Comparison of ENCODE assay signal across 10 mouse cellular contexts in the genomic region with DNA sequence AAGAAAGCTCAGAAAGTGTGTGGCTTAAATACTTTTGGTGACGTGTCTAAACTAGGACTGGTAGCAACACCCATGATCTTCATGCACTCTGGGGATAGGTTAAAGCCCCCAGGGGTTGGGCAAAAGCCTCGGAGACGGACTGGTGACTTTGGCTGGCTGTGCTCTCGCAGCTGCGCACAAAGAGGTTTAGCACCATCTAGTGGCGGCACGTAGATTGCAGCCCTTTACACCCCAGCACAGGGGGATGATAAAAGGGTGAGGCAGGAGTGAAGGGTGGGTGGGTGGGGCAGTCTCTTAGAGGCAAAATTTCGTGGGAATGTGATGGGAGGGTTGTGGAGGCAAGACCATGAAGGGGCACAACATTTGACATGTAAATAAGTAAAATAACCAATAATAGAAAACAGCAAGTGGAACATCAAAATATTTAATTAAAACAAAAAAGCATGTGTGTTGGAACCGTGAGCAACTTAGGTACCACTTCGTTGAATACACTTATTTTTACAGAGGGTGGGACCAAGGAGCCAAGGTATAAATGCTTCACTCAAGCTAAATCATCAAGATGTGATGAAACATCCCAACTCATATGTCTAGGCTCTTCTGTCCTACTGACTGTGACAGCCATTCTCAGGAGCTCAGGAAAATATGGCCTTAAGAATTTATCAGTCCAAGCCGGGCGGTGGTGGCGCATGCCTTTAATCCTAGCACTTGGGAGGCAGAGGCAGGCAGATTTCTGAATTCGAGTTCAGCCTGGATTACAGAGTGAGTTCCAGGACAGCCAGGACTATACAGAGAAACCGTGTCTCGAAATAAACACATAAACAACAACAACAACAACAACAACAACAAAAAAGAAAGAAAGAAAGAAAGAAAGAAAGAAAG. TPM values are rescaled to one million over a fixed set of nuclear protein-coding genes. Genes with fewer than 3 reads are reported as not detected.
A peak's percentile ranks its signal among the peaks of the same experiment; 100 is the strongest.
DNase-seq lines count a peak whose midpoint lies in the region; ATAC-seq and TF ChIP-seq lines count a peak whose summit lies in the region.
"Not testable (repeated sequence)": the region's sequence is repeated elsewhere in the genome, so short reads cannot be mapped to it uniquely, and the experiment has no call there.
"Had no signal": no experiment of that assay in that cellular context is flagged by ENCODE, and none has a peak within 500 bp of the region (broad histone marks: within the 10 kb centered on the region; RNA-seq: fewer than 3 reads in every experiment).

No protein-coding gene starts in this region.

- peak; percentile 45 for TF ChIP-seq CTCF in ES-Bruce4 (IDR thresholded peaks at IDR 0.05; ENCODE audit: low read depth, low read length)
- peak; percentile 71 for TF ChIP-seq CTCF in forebrain, postnatal 0 days (IDR thresholded peaks at IDR 0.05; ENCODE audit: low read depth)

- not testable (repeated sequence) for H3K9ac ChIP-seq in ES-Bruce4 (ENCODE audit: low read depth, poor library complexity, severe bottlenecking); forebrain, postnatal 0 days; liver, embryonic 12.5 days; neural tube, embryonic 11.5 days (ENCODE audit: low read length); stomach, embryonic 16.5 days (ENCODE audit: low read length)

- H3K36me3 ChIP-seq in ES-Bruce4 (ENCODE audit: control insufficient read depth, insufficient read depth, low read length, poor library complexity, severe bottlenecking); forebrain, postnatal 0 days (ENCODE audit: insufficient read depth); liver, embryonic 12.5 days; neural tube, embryonic 11.5 days (ENCODE audit: control insufficient read depth, insufficient read depth, low read length); stomach, embryonic 16.5 days (ENCODE audit: control insufficient read depth, insufficient read depth, low read length): not testable (repeated sequence)

- peak; percentile 86 for ATAC-seq in forebrain, postnatal 0 days
- not testable (repeated sequence) for ATAC-seq in liver, embryonic 12.5 days
- peak; percentile 78 for ATAC-seq in neural tube, embryonic 11.5 days (ENCODE audit: insufficient read depth, low FRiP score, low TSS enrichment)
- ATAC-seq in stomach, embryonic 16.5 days (ENCODE audit: insufficient read depth, low FRiP score), result 0 out of 2 replicates have a peak, but pooled peaks have one; percentile 53

- not testable (repeated sequence) for TF ChIP-seq EP300 in ES-Bruce4 (IDR thresholded peaks at IDR 0.05; ENCODE audit: insufficient read depth, low read depth, low read length)

- H3K27me3 ChIP-seq in ES-Bruce4 (ENCODE audit: control insufficient read depth, insufficient read depth, low read length, poor library complexity, severe bottlenecking); stomach, embryonic 16.5 days (ENCODE audit: control insufficient read depth, insufficient read depth, low read length): not testable (repeated sequence)
- H3K27me3 ChIP-seq in forebrain, postnatal 0 days (ENCODE audit: insufficient read depth, low read length), result peaks cover 14% of the 10 kb centered on the region
- H3K27me3 ChIP-seq in liver, embryonic 12.5 days (replicated peaks), result peaks cover 24% of the 10 kb centered on the region
- H3K27me3 ChIP-seq in neural tube, embryonic 11.5 days (ENCODE audit: control insufficient read depth, insufficient read depth, low read length), result peaks cover 12% of the 10 kb centered on the region

- H3K4me2 ChIP-seq in forebrain, postnatal 0 days (ENCODE audit: low read depth), result peak overlapping the region; percentile 26
- H3K4me2 ChIP-seq in liver, embryonic 12.5 days, result peak overlapping the region; percentile 22
- H3K4me2 ChIP-seq in neural tube, embryonic 11.5 days (ENCODE audit: low read depth), result peak overlapping the region; percentile 22; the same call in 1 of the 2 replicates
- peak overlapping the region; percentile 40 for H3K4me2 ChIP-seq in stomach, embryonic 16.5 days (ENCODE audit: low read depth, low read length)

- 35% methylated on average over 15 of the region's 16 CpGs for WGBS in forebrain, postnatal 0 days
- 30% methylated on average over 15 of the region's 16 CpGs for WGBS in liver, embryonic 12.5 days (ENCODE audit: insufficient replicate concordance)
- 38% methylated on average over 13 of the region's 16 CpGs for WGBS in neural tube, embryonic 11.5 days
- 39% methylated on average over 14 of the region's 16 CpGs for WGBS in stomach, embryonic 16.5 days

- H3K9me3 ChIP-seq in ES-Bruce4 (replicated peaks; ENCODE audit: control insufficient read depth, insufficient read depth, low read length, poor library complexity, severe bottlenecking); forebrain, postnatal 0 days (ENCODE audit: low read length); liver, embryonic 12.5 days (replicated peaks); neural tube, embryonic 11.5 days (ENCODE audit: control insufficient read depth, low read length); stomach, embryonic 16.5 days (replicated peaks; ENCODE audit: control insufficient read depth, low read length): not testable (repeated sequence)

- intact Hi-C loops in heart, postnatal 36 days (cut with DNase I), result loop anchor here (2.0 kb wide), 1 partner anchor 23 kb away; no protein-coding TSS in a partner anchor

- H3K27ac ChIP-seq in ES-Bruce4 (ENCODE audit: insufficient read depth, low read length); forebrain, postnatal 0 days (ENCODE audit: low read depth, low read length); liver, embryonic 12.5 days; neural tube, embryonic 11.5 days (ENCODE audit: low read depth, low read length); stomach, embryonic 16.5 days (ENCODE audit: low read length): not testable (repeated sequence)

- H3K4me3 ChIP-seq in ES-Bruce4 (ENCODE audit: low read depth, low read length); forebrain, postnatal 0 days (ENCODE audit: low read depth, low read length); liver, embryonic 12.5 days; neural tube, embryonic 11.5 days (ENCODE audit: low read depth, low read length): not testable (repeated sequence)
- peak overlapping the region; percentile 6; the same call in 1 of the 2 replicates for H3K4me3 ChIP-seq in stomach, embryonic 16.5 days (replicated peaks; ENCODE audit: low read length)

- TF ChIP-seq POLR2A in ES-Bruce4 (IDR thresholded peaks at IDR 0.05; ENCODE audit: insufficient read depth, low read length), result not testable (repeated sequence)

- not testable (repeated sequence) for H3K4me1 ChIP-seq in ES-Bruce4 (ENCODE audit: control insufficient read depth, insufficient read depth, low read length); forebrain, postnatal 0 days (ENCODE audit: insufficient read depth); liver, embryonic 12.5 days; neural tube, embryonic 11.5 days (ENCODE audit: control insufficient read depth, insufficient read depth, low read length); stomach, embryonic 16.5 days (ENCODE audit: control insufficient read depth, insufficient read depth, low read length)

- peak; percentile 64 for DNase-seq in cerebellum, adult 8-10 months
- DNase-seq in forebrain, postnatal 0 days, result peak; percentile 51
- DNase-seq in heart, postnatal 36 days, result peak; percentile 79 to 87
- DNase-seq in kidney, postnatal 25 days, result peak; percentile 63 to 86
- peak; percentile 71 for DNase-seq in neural tube, embryonic 11.5 days (ENCODE audit: low spot score)

RNA-seq across cellular contexts. Expression of a gene that starts 5.6 kb away (rescaled TPM):
- not detected in 2 replicates for polyA plus RNA-seq in ES-Bruce4 (2011; ENCODE audit: insufficient read depth, insufficient read length, low read depth, missing spikeins)
- 0.92 and 1.0 TPM in 2 replicates for total RNA-seq in forebrain, postnatal 0 days (2014; rRNA removed)
- polyA plus RNA-seq in forebrain, postnatal 0 days (2015; fragmentation: Nextera tagmentation; extraction: Ambion mirVana), result 0.15 TPM in 1 of 2 replicates, not detected in the other
- total RNA-seq in heart, postnatal 36 days (2021), result not detected
- polyA plus RNA-seq in liver, embryonic 12.5 days (2016; fragmentation: Nextera tagmentation; extraction: Ambion mirVana), result 0.16 and 0.30 TPM in 2 replicates
- polyA plus RNA-seq in neural tube, embryonic 11.5 days (2014; fragmentation: Nextera tagmentation; extraction: Ambion mirVana), result 0.32 and 0.57 TPM in 2 replicates
- polyA plus RNA-seq in stomach, embryonic 16.5 days (2015; fragmentation: Nextera tagmentation; extraction: Ambion mirVana), result 0.49 and 0.91 TPM in 2 replicates
- total RNA-seq: monocyte, adult 5-6 weeks had no signal

RNA-seq across cellular contexts. Expression of a gene that starts 5.6 kb away (rescaled TPM):
- polyA plus RNA-seq in ES-Bruce4 (2011; ENCODE audit: insufficient read depth, insufficient read length, low read depth, missing spikeins), result 10.7 and 12.3 TPM in 2 replicates
- total RNA-seq in forebrain, postnatal 0 days (2014; rRNA removed), result 0.85 TPM in 1 of 2 replicates, not detected in the other
- 0.16 and 0.52 TPM in 2 replicates for polyA plus RNA-seq in forebrain, postnatal 0 days (2015; fragmentation: Nextera tagmentation; extraction: Ambion mirVana)
- not detected for total RNA-seq in heart, postnatal 36 days (2021)
- polyA plus RNA-seq in liver, embryonic 12.5 days (2016; fragmentation: Nextera tagmentation; extraction: Ambion mirVana), result 1.2 and 1.3 TPM in 2 replicates
- polyA plus RNA-seq in neural tube, embryonic 11.5 days (2014; fragmentation: Nextera tagmentation; extraction: Ambion mirVana), result 10.4 and 10.9 TPM in 2 replicates
- 7.9 and 8.7 TPM in 2 replicates for polyA plus RNA-seq in stomach, embryonic 16.5 days (2015; fragmentation: Nextera tagmentation; extraction: Ambion mirVana)
- total RNA-seq: monocyte, adult 5-6 weeks had no signal
- polyA plus RNA-seq: frontal cortex, adult 2 months had no signal

RNA-seq across cellular contexts. Expression of a gene that starts 14.9 kb away (rescaled TPM):
- polyA plus RNA-seq in ES-Bruce4 (2011; ENCODE audit: insufficient read depth, insufficient read length, low read depth, missing spikeins), result 6.7 and 9.4 TPM in 2 replicates
- not detected in 2 replicates for total RNA-seq in forebrain, postnatal 0 days (2014; rRNA removed)
- 1.5 and 1.7 TPM in 2 replicates for polyA plus RNA-seq in forebrain, postnatal 0 days (2015; fragmentation: Nextera tagmentation; extraction: Ambion mirVana)
- 1 to 10 TPM in 1 of 2 experiments, under 1 TPM in 1; 1.00 to 2.0 TPM for total RNA-seq in heart, postnatal 36 days (2021)
- polyA plus RNA-seq in liver, embryonic 12.5 days (2016; fragmentation: Nextera tagmentation; extraction: Ambion mirVana), result 2.7 and 3.7 TPM in 2 replicates
- 10.1 and 16.1 TPM in 2 replicates for polyA plus RNA-seq in neural tube, embryonic 11.5 days (2014; fragmentation: Nextera tagmentation; extraction: Ambion mirVana)
- polyA plus RNA-seq in stomach, embryonic 16.5 days (2015; fragmentation: Nextera tagmentation; extraction: Ambion mirVana), result 18.7 and 18.9 TPM in 2 replicates
